Mouse (Mus musculus) heart, embryonic 14.5 days (tissue): Measurements from ENCODE around the gene Ltbp1. TPM values are rescaled to one million over a fixed set of nuclear protein-coding genes. Genes with fewer than 3 reads are reported as not detected.

ENCODE experiments used
- ATAC-seq: fragments of 200-750 bp; cut with Nextera tagmentation; 2 replicates; pipeline ENCODE4 v1.8.0; 2017; ENCODE audit warnings: low read depth, moderate TSS enrichment; ENCODE audit not compliant: insufficient number of reproducible peaks, insufficient read depth, low FRiP score
- H3K27ac ChIP-seq, 2 experiments: fragments of 200-500 bp in 1 of 2; fragments of 300-500 bp in 1 of 2; sonication (generic) in 1 of 2; replicated peaks in 1 of 2; 2 replicates each; pipeline ENCODE4 v1.5.1; 2012 to 2014; ENCODE audit warnings: low read depth in 2 of 2, low read length in 2 of 2, control low read depth in 1 of 2, mild to moderate bottlenecking in 1 of 2, mixed read lengths in 1 of 2; ENCODE audit not compliant: control insufficient read depth in 1 of 2, insufficient read depth in 1 of 2
- H3K27me3 ChIP-seq: fragments of 300-500 bp; sonication (generic); 2 replicates; pipeline ENCODE4 v1.6.1; 2014; ENCODE audit warnings: mild to moderate bottlenecking, low read length, control low read depth; ENCODE audit not compliant: control insufficient read depth, insufficient read depth
- H3K36me3 ChIP-seq: fragments of 300-500 bp; sonication (generic); 2 replicates; pipeline ENCODE4 v1.6.1; 2014; ENCODE audit warnings: mild to moderate bottlenecking, control low read depth, low read length, mixed read lengths; ENCODE audit not compliant: control insufficient read depth, insufficient read depth
- H3K4me1 ChIP-seq, 2 experiments: fragments of 200-500 bp in 1 of 2; fragments of 300-500 bp in 1 of 2; sonication (generic) in 1 of 2; 2 replicates each; pipeline ENCODE4 v1.6.1; 2012 to 2014; ENCODE audit warnings: low read length in 2 of 2, control low read depth in 1 of 2, mixed read lengths in 1 of 2; ENCODE audit not compliant: control insufficient read depth in 2 of 2, insufficient read depth in 2 of 2
- H3K4me2 ChIP-seq: fragments of 300-500 bp; sonication (generic); 2 replicates; pipeline ENCODE4 v1.6.1; 2014; ENCODE audit warnings: mild to moderate bottlenecking, low read length
- H3K4me3 ChIP-seq, 2 experiments: fragments of 200-500 bp in 1 of 2; fragments of 300-500 bp in 1 of 2; sonication (generic) in 1 of 2; 2 replicates each; pipeline ENCODE4 v1.5.1; 2012 to 2014; ENCODE audit warnings: low read length in 2 of 2, mild to moderate bottlenecking in 2 of 2, control low read depth in 1 of 2, low read depth in 1 of 2, moderate library complexity in 1 of 2; ENCODE audit not compliant: control insufficient read depth in 1 of 2, insufficient read depth in 1 of 2
- H3K9ac ChIP-seq: fragments of 300-500 bp; sonication (generic); 2 replicates; pipeline ENCODE4 v1.6.1; 2014; ENCODE audit warnings: mild to moderate bottlenecking, low read length
- H3K9me3 ChIP-seq: fragments of 300-500 bp; sonication (generic); 2 replicates; pipeline ENCODE4 v1.6.1; 2016; ENCODE audit warnings: low read length, control low read depth; ENCODE audit not compliant: control insufficient read depth
- WGBS: fragments of 180-500 bp; shearing (Covaris S2); extraction: QIAGEN DNeasy Blood & Tissue Kit; methylation state at CpG from one replicate; pipeline ENCODE4 v1.1.7; 2014; 5-methylcytosine and 5-hydroxymethylcytosine counted together
- polyA plus RNA-seq: library from polyadenylated mRNA; unstranded; fragments of >200 nt; fragmentation: Nextera tagmentation; extraction: Ambion mirVana; gene quantifications from 2 replicates; pipeline ENCODE4 v1.2.1, GENCODE M21; 2014

Gene Ltbp1
- polyA plus RNA-seq, 1 experiment from 2014 or later = 38.1 TPM

GRCm38 (mm10) chr17:75355431-75355830, 350.1 kb downstream of the Ltbp1 start:
- Histone ChIP-seq H3K36me3 (peaks cover 30% of the 10 kb centered on the region), H3K9ac (no peak overlapping the region), H3K4me2 (no peak overlapping the region), H3K4me1 (no peaks in the 10 kb centered on the region), H3K9me3 (0 out of 2 replicates have a peak, but pooled peaks cover 3% of the 10 kb centered on the region), H3K4me3 (no peak overlapping the region), H3K27ac (no peak overlapping the region), H3K27me3 (no peaks in the 10 kb centered on the region)
- no peak for ATAC-seq
- WGBS = 62% methylated on average over 5 of the region's 5 CpGs

GRCm38 (mm10) chr17:75360111-75360510, 354.7 kb downstream of the Ltbp1 start:
- Histone ChIP-seq H3K4me3 (no peak overlapping the region), H3K36me3 (peaks cover 51% of the 10 kb centered on the region), H3K4me2 (no peak overlapping the region), H3K27me3 (no peaks in the 10 kb centered on the region), H3K27ac (no peak overlapping the region), H3K9me3 (no peaks in the 10 kb centered on the region), H3K9ac (no peak overlapping the region), H3K4me1 (no peaks in the 10 kb centered on the region)
- WGBS = 94% methylated on average over 7 of the region's 7 CpGs
- ATAC-seq = no peak

- ATAC-seq = no peak
- WGBS = 82% methylated on average over 6 of the region's 6 CpGs
- Histone ChIP-seq H3K27ac (no peak overlapping the region), H3K4me2 (no peak overlapping the region), H3K4me3 (no peak overlapping the region), H3K36me3 (peaks cover 57% of the 10 kb centered on the region), H3K9ac (no peak overlapping the region), H3K4me1 (no peaks in the 10 kb centered on the region), H3K9me3 (no peaks in the 10 kb centered on the region), H3K27me3 (no peaks in the 10 kb centered on the region)
These were observed 361.0 kb downstream of the Ltbp1 start for GRCm38 (mm10) chr17:75366332-75366731.

- Histone ChIP-seq H3K4me3 (no peak overlapping the region), H3K4me1 (no peaks in the 10 kb centered on the region), H3K9me3 (no peaks in the 10 kb centered on the region), H3K27me3 (no peaks in the 10 kb centered on the region), H3K9ac (no peak overlapping the region), H3K27ac (no peak overlapping the region), H3K36me3 (peaks cover 57% of the 10 kb centered on the region), H3K4me2 (no peak overlapping the region)
- ATAC-seq = no peak
- WGBS = 94% methylated on average over 18 of the region's 18 CpGs
These were observed 362.3 kb downstream of the Ltbp1 start for GRCm38 (mm10) chr17:75367486-75368155.

GRCm38 (mm10) chr17:75368580-75368979, 363.2 kb downstream of the Ltbp1 start:
- Histone ChIP-seq H3K4me3 (no peak overlapping the region), H3K4me1 (no peaks in the 10 kb centered on the region), H3K36me3 (peaks cover 49% of the 10 kb centered on the region), H3K27me3 (no peaks in the 10 kb centered on the region), H3K27ac (no peak overlapping the region), H3K9me3 (no peaks in the 10 kb centered on the region), H3K9ac (no peak overlapping the region), H3K4me2 (no peak overlapping the region)
- WGBS = 74% methylated on average over 5 of the region's 5 CpGs
- ATAC-seq = no peak

- Histone ChIP-seq H3K9me3 (no peaks in the 10 kb centered on the region), H3K4me1 (0 out of 4 replicates have a peak, but pooled peaks cover 0 to under 1% of the 10 kb centered on the region in 2 experiments), H3K27ac (no peak overlapping the region), H3K27me3 (no peaks in the 10 kb centered on the region), H3K4me2 (no peak overlapping the region), H3K36me3 (peaks cover 41% of the 10 kb centered on the region), H3K4me3 (no peak overlapping the region), H3K9ac (no peak overlapping the region)
- WGBS = 61% methylated on average over 7 of the region's 7 CpGs
- no peak for ATAC-seq
These were observed 364.0 kb downstream of the Ltbp1 start for GRCm38 (mm10) chr17:75369351-75369750.

GRCm38 (mm10) chr17:75370120-75370519, 364.8 kb downstream of the Ltbp1 start:
- Histone ChIP-seq H3K9ac (no peak overlapping the region), H3K4me2 (no peak overlapping the region), H3K27me3 (no peaks in the 10 kb centered on the region), H3K4me1 (peaks cover 0 to 7% of the 10 kb centered on the region in 2 experiments; a peak in 1 of 4 replicates), H3K9me3 (no peaks in the 10 kb centered on the region), H3K27ac (no peak overlapping the region), H3K36me3 (peaks cover 34% of the 10 kb centered on the region), H3K4me3 (no peak overlapping the region)
- no peak for ATAC-seq
- WGBS = 90% methylated on average over 4 of the region's 4 CpGs

- H3K4me2 ChIP-seq = no peak overlapping the region
- peaks cover 25% of the 10 kb centered on the region for H3K36me3 ChIP-seq
- ATAC-seq = no peak
- H3K27me3 ChIP-seq = no peaks in the 10 kb centered on the region
- 87% methylated on average over 11 of the region's 11 CpGs for WGBS
- H3K4me3 ChIP-seq = no peak overlapping the region
- H3K4me1 ChIP-seq = peaks cover 0 to 7% of the 10 kb centered on the region in 2 experiments; a peak in 1 of 4 replicates
- no peak overlapping the region for H3K27ac ChIP-seq
- no peaks in the 10 kb centered on the region for H3K9me3 ChIP-seq
- no peak overlapping the region for H3K9ac ChIP-seq
These were observed 366.3 kb downstream of the Ltbp1 start for GRCm38 (mm10) chr17:75371650-75372049.
